13 mouse cellular contexts compared by ENCODE assay signal in the genomic region with DNA sequence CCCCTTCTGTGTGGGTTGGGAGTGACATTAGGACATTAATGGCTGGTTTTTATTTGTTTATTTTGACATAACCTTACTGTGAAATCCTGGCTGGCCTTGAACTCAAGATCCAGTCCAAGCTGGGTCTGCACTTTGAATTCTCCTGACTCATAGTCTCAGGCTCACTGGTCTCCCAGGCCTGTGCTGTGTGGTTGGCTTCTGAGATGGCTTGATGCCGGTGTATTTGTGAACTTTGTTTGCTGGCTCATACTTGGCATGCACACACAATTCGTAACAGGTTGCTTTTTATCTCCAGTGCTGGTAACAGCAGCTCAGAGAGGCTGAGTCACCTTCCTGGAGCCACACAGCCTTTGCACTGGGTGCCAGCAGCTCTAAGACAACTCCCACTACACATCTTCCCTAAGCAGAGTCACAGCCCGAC. TPM values are rescaled to one million over a fixed set of nuclear protein-coding genes. Genes with fewer than 3 reads are reported as not detected.
DNase-seq lines count a peak whose midpoint lies in the region; ATAC-seq lines count a peak whose summit lies in the region.
"Had no signal": no experiment of that assay in that cellular context is flagged by ENCODE, and none has a peak within 500 bp of the region (broad histone marks: within the 10 kb centered on the region; RNA-seq: fewer than 3 reads in every experiment).

No protein-coding gene starts in this region.

- H3K4me3 ChIP-seq in forebrain, embryonic 10.5 days = peak overlapping the region; percentile 11; the same call in 1 of the 2 replicates
- H3K4me3 ChIP-seq in forebrain, embryonic 11.5 days (ENCODE audit: low read depth, low read length) = no peak overlapping the region
- peak overlapping the region; percentile 92 for H3K4me3 ChIP-seq in megakaryocyte, embryonic 14.5 days (replicated peaks)
- H3K4me3 ChIP-seq in liver, embryonic 12.5 days = peak overlapping the region; percentile 34
- H3K4me3 ChIP-seq: limb, embryonic 12.5 days had no signal

- H3K9ac ChIP-seq in forebrain, embryonic 11.5 days (ENCODE audit: low read length) = no peak overlapping the region
- peak overlapping the region; percentile 96 for H3K9ac ChIP-seq in liver, embryonic 12.5 days
- H3K9ac ChIP-seq: limb, embryonic 12.5 days had no signal

- H3K27ac ChIP-seq in forebrain, embryonic 10.5 days = no peak overlapping the region
- H3K27ac ChIP-seq in forebrain, embryonic 11.5 days (ENCODE audit: low read depth, low read length) = no peak overlapping the region
- H3K27ac ChIP-seq in liver, embryonic 12.5 days = peak overlapping the region; percentile 94
- H3K27ac ChIP-seq: heart, embryonic 15.5 days; limb, embryonic 12.5 days had no signal

- H3K27me3 ChIP-seq in forebrain, embryonic 10.5 days (ENCODE audit: poor library complexity, severe bottlenecking) = no peaks in the 10 kb centered on the region
- no peaks in the 10 kb centered on the region for H3K27me3 ChIP-seq in forebrain, embryonic 11.5 days (ENCODE audit: control insufficient read depth, insufficient read depth, low read length)
- no peaks in the 10 kb centered on the region for H3K27me3 ChIP-seq in megakaryocyte, embryonic 14.5 days (replicated peaks)
- H3K27me3 ChIP-seq in liver, embryonic 12.5 days (replicated peaks) = no peaks in the 10 kb centered on the region
- H3K27me3 ChIP-seq: heart, embryonic 15.5 days; limb, embryonic 12.5 days; Patski had no signal

- no peaks in the 10 kb centered on the region for H3K9me3 ChIP-seq in forebrain, embryonic 10.5 days
- no peaks in the 10 kb centered on the region for H3K9me3 ChIP-seq in forebrain, embryonic 11.5 days (ENCODE audit: control insufficient read depth, low read length)
- no peaks in the 10 kb centered on the region for H3K9me3 ChIP-seq in megakaryocyte, embryonic 14.5 days
- H3K9me3 ChIP-seq in liver, embryonic 12.5 days (replicated peaks) = no peaks in the 10 kb centered on the region
- H3K9me3 ChIP-seq: heart, embryonic 15.5 days; limb, embryonic 12.5 days had no signal

- DNase-seq in forebrain, embryonic 10.5 days (ENCODE audit: extremely low spot score, low spot score) = no peak
- DNase-seq in forebrain, embryonic 11.5 days (ENCODE audit: low spot score) = no peak
- DNase-seq in spleen, adult 18-20 months = no peak
- DNase-seq in cerebellum, adult 18-20 months = no peak
- DNase-seq in urinary bladder, postnatal 36 days (ENCODE audit: low spot score in 2 of 2) = no peak
- DNase-seq: gastrocnemius, postnatal 14 days; retina, postnatal 1 day had no signal

- 96% methylated on average over 3 of the region's 3 CpGs for WGBS in forebrain, embryonic 10.5 days
- WGBS in forebrain, embryonic 11.5 days = 98% methylated on average over 3 of the region's 3 CpGs
- WGBS in liver, embryonic 12.5 days (ENCODE audit: insufficient replicate concordance) = 67% methylated on average over 3 of the region's 3 CpGs

- ATAC-seq in forebrain, embryonic 11.5 days (replicated peaks; ENCODE audit: low FRiP score) = no peak
- no peak for ATAC-seq in megakaryocyte, adult 5-6 weeks (ENCODE audit: poor library complexity, severe bottlenecking)
- ATAC-seq in liver, embryonic 12.5 days = no peak
- ATAC-seq: Patski had no signal

- peaks cover 56% of the 10 kb centered on the region for H3K36me3 ChIP-seq in forebrain, embryonic 10.5 days (replicated peaks)
- H3K36me3 ChIP-seq in forebrain, embryonic 11.5 days (ENCODE audit: control insufficient read depth, insufficient read depth, low read length) = peaks cover 4% of the 10 kb centered on the region; the same call in 1 of the 2 replicates
- H3K36me3 ChIP-seq in megakaryocyte, embryonic 14.5 days (replicated peaks; ENCODE audit: low read length) = peaks cover 52% of the 10 kb centered on the region
- H3K36me3 ChIP-seq in liver, embryonic 12.5 days = peaks cover 54% of the 10 kb centered on the region

- H3K4me2 ChIP-seq in forebrain, embryonic 11.5 days (ENCODE audit: low read depth, low read length, severe bottlenecking) = no peak overlapping the region
- H3K4me2 ChIP-seq in liver, embryonic 12.5 days = peak overlapping the region; percentile 75

- H3K4me1 ChIP-seq in forebrain, embryonic 10.5 days = peaks cover 28% of the 10 kb centered on the region
- 0 out of 2 replicates have a peak, but pooled peaks cover 7% of the 10 kb centered on the region for H3K4me1 ChIP-seq in forebrain, embryonic 11.5 days (replicated peaks; ENCODE audit: control insufficient read depth, insufficient read depth, low read length)
- peaks cover 77% of the 10 kb centered on the region for H3K4me1 ChIP-seq in megakaryocyte, embryonic 14.5 days
- H3K4me1 ChIP-seq in liver, embryonic 12.5 days = peaks cover 37% of the 10 kb centered on the region

RNA-seq across cellular contexts. Expression of gene Kxd1, which starts 2.0 kb away (rescaled TPM):
- 52.6 and 57.2 TPM in 2 replicates for polyA plus RNA-seq in forebrain, embryonic 10.5 days (2016; fragmentation: Nextera tagmentation; extraction: Ambion mirVana)
- polyA plus RNA-seq in forebrain, embryonic 11.5 days (2014; fragmentation: Nextera tagmentation; extraction: Ambion mirVana) = 56.0 and 59.9 TPM in 2 replicates
- 33.5 and 40.2 TPM in 2 replicates for polyA plus RNA-seq in megakaryocyte, embryonic 14.5 days (2012; ENCODE audit: insufficient read depth, low replicate concordance)
- 88.7 and 114 TPM in 2 replicates for total RNA-seq in megakaryocyte, adult 5-6 weeks (2015)
- total RNA-seq in megakaryocyte, adult 5-6 weeks (2017) = 71.4 and 80.6 TPM in 2 replicates
- 44.7 and 45.0 TPM in 2 replicates for polyA plus RNA-seq in liver, embryonic 12.5 days (2016; fragmentation: Nextera tagmentation; extraction: Ambion mirVana)

RNA-seq across cellular contexts. Expression of gene Fkbp8, which starts 2.2 kb away (rescaled TPM):
- 295 and 303 TPM in 2 replicates for polyA plus RNA-seq in forebrain, embryonic 10.5 days (2016; fragmentation: Nextera tagmentation; extraction: Ambion mirVana)
- polyA plus RNA-seq in forebrain, embryonic 11.5 days (2014; fragmentation: Nextera tagmentation; extraction: Ambion mirVana) = 268 and 290 TPM in 2 replicates
- polyA plus RNA-seq in megakaryocyte, embryonic 14.5 days (2012; ENCODE audit: insufficient read depth, low replicate concordance) = 3,667 and 5,102 TPM in 2 replicates
- total RNA-seq in megakaryocyte, adult 5-6 weeks (2015) = 75.1 and 75.3 TPM in 2 replicates
- total RNA-seq in megakaryocyte, adult 5-6 weeks (2017) = 146 and 166 TPM in 2 replicates
- 223 and 224 TPM in 2 replicates for polyA plus RNA-seq in liver, embryonic 12.5 days (2016; fragmentation: Nextera tagmentation; extraction: Ambion mirVana)

RNA-seq across cellular contexts. Expression of gene Ell, which starts 9.5 kb away (rescaled TPM):
- 20.8 and 22.7 TPM in 2 replicates for polyA plus RNA-seq in forebrain, embryonic 10.5 days (2016; fragmentation: Nextera tagmentation; extraction: Ambion mirVana)
- polyA plus RNA-seq in forebrain, embryonic 11.5 days (2014; fragmentation: Nextera tagmentation; extraction: Ambion mirVana) = 21.8 and 22.2 TPM in 2 replicates
- 58.8 and 65.3 TPM in 2 replicates for polyA plus RNA-seq in megakaryocyte, embryonic 14.5 days (2012; ENCODE audit: insufficient read depth, low replicate concordance)
- 9.3 and 12.5 TPM in 2 replicates for total RNA-seq in megakaryocyte, adult 5-6 weeks (2015)
- 11.1 and 11.9 TPM in 2 replicates for total RNA-seq in megakaryocyte, adult 5-6 weeks (2017)
- 13.1 TPM in 2 replicates for polyA plus RNA-seq in liver, embryonic 12.5 days (2016; fragmentation: Nextera tagmentation; extraction: Ambion mirVana)

RNA-seq across cellular contexts. Expression of gene Uba52, which starts 19.1 kb away (rescaled TPM):
- 879 and 899 TPM in 2 replicates for polyA plus RNA-seq in forebrain, embryonic 10.5 days (2016; fragmentation: Nextera tagmentation; extraction: Ambion mirVana)
- polyA plus RNA-seq in forebrain, embryonic 11.5 days (2014; fragmentation: Nextera tagmentation; extraction: Ambion mirVana) = 715 TPM in 2 replicates
- polyA plus RNA-seq in megakaryocyte, embryonic 14.5 days (2012; ENCODE audit: insufficient read depth, low replicate concordance) = 499 and 989 TPM in 2 replicates
- 2,237 and 2,370 TPM in 2 replicates for total RNA-seq in megakaryocyte, adult 5-6 weeks (2015)
- total RNA-seq in megakaryocyte, adult 5-6 weeks (2017) = 4,162 and 4,635 TPM in 2 replicates
- polyA plus RNA-seq in liver, embryonic 12.5 days (2016; fragmentation: Nextera tagmentation; extraction: Ambion mirVana) = 841 and 876 TPM in 2 replicates

RNA-seq across cellular contexts. Expression of gene Rex1bd, which starts 23.2 kb away (rescaled TPM):
- 126 and 136 TPM in 2 replicates for polyA plus RNA-seq in forebrain, embryonic 10.5 days (2016; fragmentation: Nextera tagmentation; extraction: Ambion mirVana)
- 113 and 123 TPM in 2 replicates for polyA plus RNA-seq in forebrain, embryonic 11.5 days (2014; fragmentation: Nextera tagmentation; extraction: Ambion mirVana)
- 135 and 319 TPM in 2 replicates for polyA plus RNA-seq in megakaryocyte, embryonic 14.5 days (2012; ENCODE audit: insufficient read depth, low replicate concordance)
- 40.4 and 47.5 TPM in 2 replicates for total RNA-seq in megakaryocyte, adult 5-6 weeks (2015)
- total RNA-seq in megakaryocyte, adult 5-6 weeks (2017) = 37.3 and 43.7 TPM in 2 replicates
- 85.6 and 86.6 TPM in 2 replicates for polyA plus RNA-seq in liver, embryonic 12.5 days (2016; fragmentation: Nextera tagmentation; extraction: Ambion mirVana)

Comparison
In these comparisons a context has a peak if more than half of its experiments do, and no peak if none do; other contexts are left out.
1. RNA of gene Fkbp8, which starts 2.2 kb away (polyA plus RNA-seq): 3,667 to 5,102 TPM in megakaryocyte, embryonic 14.5 days; 295 to 303 TPM in forebrain, embryonic 10.5 days, 268 to 290 TPM in forebrain, embryonic 11.5 days and 223 to 224 TPM in liver, embryonic 12.5 days; every median in the first group is over 10 times any median in the second.